Mouse (Mus musculus) erythroblast, embryonic 14.5 days (primary cell): ENCODE results near the gene Cdc123.

ENCODE experiments used
- GATA1 ChIP-seq: IDR thresholded peaks from 2 replicates; pipeline ENCODE4 v1.6.1; 2012; ENCODE audit warnings: low read length, inconsistent platforms, mixed read lengths
- TAL1 ChIP-seq: IDR thresholded peaks from 3 replicates; pipeline ENCODE4 v1.6.1; 2012; ENCODE audit warnings: low read length, inconsistent platforms, mixed read lengths

DNA sequence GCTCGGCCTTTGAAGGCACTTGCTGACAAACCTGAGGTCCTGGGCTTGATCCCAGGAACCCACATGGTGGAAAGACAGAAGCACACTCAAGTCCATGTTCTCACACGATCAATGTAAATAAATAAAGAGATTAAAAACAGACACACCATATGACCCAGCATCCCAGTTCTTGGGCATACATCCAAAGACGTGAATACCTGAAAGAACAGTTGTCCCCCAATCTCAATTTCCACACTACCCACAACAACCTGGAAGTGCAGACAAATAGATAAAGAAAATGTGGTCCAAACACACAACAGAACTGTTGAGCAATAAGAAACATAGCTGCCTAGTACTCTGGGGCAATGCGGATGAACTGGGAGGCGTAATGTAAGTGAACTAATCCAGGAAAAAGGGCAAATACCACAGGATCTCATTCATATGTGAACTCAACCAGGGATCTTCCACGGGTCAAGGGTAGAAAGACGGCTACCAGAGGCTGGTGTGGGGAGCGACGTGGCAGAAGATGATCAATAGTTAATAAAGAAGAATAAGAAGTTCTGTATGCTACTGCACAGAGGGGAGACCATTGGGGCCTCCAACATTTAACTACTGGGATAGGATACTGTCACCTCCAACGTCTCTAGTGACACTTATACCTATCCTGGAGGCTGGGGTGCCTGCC is 42.9 kb downstream of the Cdc123 start:
- TF ChIP-seq TAL1 (no peak), GATA1 (no peak)
